Mouse (Mus musculus) thymus, postnatal 0 days (tissue): ENCODE measurements around the gene Clec9a. TPM values are rescaled to one million over a fixed set of nuclear protein-coding genes. Genes with fewer than 3 reads are reported as not detected.

Experiments
- DNase-seq: peaks from one replicate; pipeline ENCODE4 v3.0.0-alpha.2; 2015; ENCODE audit warnings: low spot score
- polyA plus RNA-seq: library from polyadenylated mRNA; unstranded; fragments of >200 nt; fragmentation: Nextera tagmentation; extraction: Ambion mirVana; gene quantifications from 2 replicates; pipeline ENCODE4 v1.2.1, GENCODE M21; 2015

Gene Clec9a
- 0.18 and 0.39 TPM in 2 replicates for polyA plus RNA-seq

GRCm38 (mm10) chr6:129408562-129408961 is at the start of gene Clec9a:
Clec9a (plus strand) TSS chr6:129408862.
- DNase-seq = no peak

GRCm38 (mm10) chr6:129359515-129359914 is 49.1 kb upstream of the Clec9a start:
- DNase-seq = no peak

GRCm38 (mm10) chr6:129363942-129364341 is 44.7 kb upstream of the Clec9a start:
- no peak for DNase-seq

- DNase-seq = peak; percentile 64
Observed at GRCm38 (mm10) chr6:129365959-129366359, 42.7 kb upstream of the Clec9a start.

- no peak for DNase-seq
Observed at GRCm38 (mm10) chr6:129369374-129370132, 39.1 kb upstream of the Clec9a start.

- DNase-seq = no peak
Observed at GRCm38 (mm10) chr6:129374937-129375471, 33.7 kb upstream of the Clec9a start.

- DNase-seq = no peak
Observed at GRCm38 (mm10) chr6:129380454-129380853, 28.2 kb upstream of the Clec9a start.

- DNase-seq = no peak
Observed at GRCm38 (mm10) chr6:129381736-129382135, 26.9 kb upstream of the Clec9a start.

GRCm38 (mm10) chr6:129383466-129383865 is 25.2 kb upstream of the Clec9a start:
- no peak for DNase-seq

- no peak for DNase-seq
Observed at GRCm38 (mm10) chr6:129385000-129385399, 23.7 kb upstream of the Clec9a start.

GRCm38 (mm10) chr6:129385774-129386173 is 22.9 kb upstream of the Clec9a start, which contains the start of gene Clec12b:
Clec12b (minus strand) TSS chr6:129385874.
- no peak for DNase-seq

GRCm38 (mm10) chr6:129393087-129393720 is 15.5 kb upstream of the Clec9a start:
- peak; percentile 21 for DNase-seq

- DNase-seq = no peak
Observed at GRCm38 (mm10) chr6:129393732-129394131, 14.9 kb upstream of the Clec9a start.

- no peak for DNase-seq
Observed at GRCm38 (mm10) chr6:129396997-129397396, 11.7 kb upstream of the Clec9a start, which contains the start of gene Clec1b. Clec1b (plus strand) TSS chr6:129397297.

GRCm38 (mm10) chr6:129399945-129400344 is 8.7 kb upstream of the Clec9a start:
- no peak for DNase-seq

GRCm38 (mm10) chr6:129402404-129402803 is 6.3 kb upstream of the Clec9a start:
- no peak for DNase-seq

GRCm38 (mm10) chr6:129403391-129403790 is 5.3 kb upstream of the Clec9a start:
- no peak for DNase-seq

GRCm38 (mm10) chr6:129405999-129406398 is 2.7 kb upstream of the Clec9a start:
- no peak for DNase-seq

- DNase-seq = no peak
Observed at GRCm38 (mm10) chr6:129407324-129407723, 1.3 kb upstream of the Clec9a start.

GRCm38 (mm10) chr6:129414177-129414576 is 5.5 kb downstream of the Clec9a start:
- DNase-seq = no peak

- DNase-seq = no peak
Observed at GRCm38 (mm10) chr6:129422311-129422710, 13.6 kb downstream of the Clec9a start.

- no peak for DNase-seq
Observed at GRCm38 (mm10) chr6:129423040-129423733, 14.5 kb downstream of the Clec9a start.
